Mouse (Mus musculus): ENCODE measurements around the gene Tspan1. TPM values are rescaled to one million over a fixed set of nuclear protein-coding genes. Genes with fewer than 3 reads are reported as not detected.

Gene Tspan1
- polyA plus RNA-seq, 1 experiment from 2014 or later, result 4.8 TPM

- Histone ChIP-seq H3K4me1 (ENCODE audit: insufficient read depth, low read length) (peaks cover 10% of the 10 kb centered on the region), H3K27me3 (ENCODE audit: insufficient read depth, low read length) (no peaks in the 10 kb centered on the region), H3K4me2 (replicated peaks; ENCODE audit: low read depth, low read length) (no peak overlapping the region), H3K27ac (ENCODE audit: low read length) (no peak overlapping the region), H3K36me3 (ENCODE audit: insufficient read depth, low read length) (no peaks in the 10 kb centered on the region), H3K4me3 (ENCODE audit: low read length) (no peak overlapping the region), H3K9me3 (ENCODE audit: low read length) (no peaks in the 10 kb centered on the region), H3K9ac (replicated peaks; ENCODE audit: low read length) (no peak overlapping the region)
- peak; percentile 52; the same call in 1 of the 2 replicates for ATAC-seq (ENCODE audit: low FRiP score, low TSS enrichment)
- WGBS, result 68% methylated on average over 8 of the region's 8 CpGs
These were observed 1.4 kb upstream of the Tspan1 start for GRCm38 (mm10) chr4:116168617-116169352.

DNA sequence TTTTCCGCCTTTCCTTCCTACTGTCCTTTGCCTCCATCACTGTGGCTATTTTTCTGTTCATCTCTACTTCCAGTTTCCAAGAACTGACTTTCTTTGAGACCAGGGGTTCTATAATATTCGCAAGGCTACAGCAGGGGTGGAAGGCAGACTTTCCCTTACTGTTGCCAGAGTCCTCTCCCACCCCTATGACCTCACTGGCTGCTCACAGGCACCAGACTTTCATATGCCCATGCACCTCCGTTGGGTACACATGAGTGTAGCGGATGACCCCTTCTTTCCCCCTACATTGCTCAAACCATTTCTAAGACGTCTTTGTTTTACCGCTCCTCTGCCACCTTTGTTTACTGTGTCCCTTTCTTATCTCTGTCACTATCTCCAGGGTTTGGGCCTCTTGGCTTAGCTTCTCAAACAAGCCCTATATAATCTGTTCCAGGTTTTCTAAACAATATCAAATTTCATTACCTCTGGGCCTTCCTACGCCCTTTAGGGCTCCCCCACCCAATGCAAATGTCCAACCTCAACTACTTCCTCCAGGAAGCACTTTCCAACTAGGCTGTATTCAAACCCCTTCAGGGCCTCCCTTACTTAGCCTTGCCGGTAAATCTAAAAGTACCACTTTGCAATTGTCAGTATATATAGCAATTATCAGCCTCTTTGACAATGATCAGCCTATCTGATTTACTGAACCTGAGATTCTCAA is 1.5 kb downstream of the Tspan1 start:
- no peaks in the 10 kb centered on the region for H3K9me3 ChIP-seq (ENCODE audit: low read length)
- no peak overlapping the region for H3K4me2 ChIP-seq (replicated peaks; ENCODE audit: low read depth, low read length)
- peaks cover 4% of the 10 kb centered on the region; the same call in 1 of the 2 replicates for H3K36me3 ChIP-seq (ENCODE audit: insufficient read depth, low read length)
- H3K4me3 ChIP-seq (ENCODE audit: low read length), result no peak overlapping the region
- no peak for ATAC-seq (ENCODE audit: low FRiP score, low TSS enrichment)
- no peaks in the 10 kb centered on the region for H3K27me3 ChIP-seq (ENCODE audit: insufficient read depth, low read length)
- 49% methylated on average over 8 of the region's 8 CpGs for WGBS
- peak overlapping the region; percentile 0; the same call in 1 of the 2 replicates for H3K27ac ChIP-seq (ENCODE audit: low read length)
- H3K9ac ChIP-seq (replicated peaks; ENCODE audit: low read length), result no peak overlapping the region
- H3K4me1 ChIP-seq (ENCODE audit: insufficient read depth, low read length), result peaks cover 18% of the 10 kb centered on the region

DNA sequence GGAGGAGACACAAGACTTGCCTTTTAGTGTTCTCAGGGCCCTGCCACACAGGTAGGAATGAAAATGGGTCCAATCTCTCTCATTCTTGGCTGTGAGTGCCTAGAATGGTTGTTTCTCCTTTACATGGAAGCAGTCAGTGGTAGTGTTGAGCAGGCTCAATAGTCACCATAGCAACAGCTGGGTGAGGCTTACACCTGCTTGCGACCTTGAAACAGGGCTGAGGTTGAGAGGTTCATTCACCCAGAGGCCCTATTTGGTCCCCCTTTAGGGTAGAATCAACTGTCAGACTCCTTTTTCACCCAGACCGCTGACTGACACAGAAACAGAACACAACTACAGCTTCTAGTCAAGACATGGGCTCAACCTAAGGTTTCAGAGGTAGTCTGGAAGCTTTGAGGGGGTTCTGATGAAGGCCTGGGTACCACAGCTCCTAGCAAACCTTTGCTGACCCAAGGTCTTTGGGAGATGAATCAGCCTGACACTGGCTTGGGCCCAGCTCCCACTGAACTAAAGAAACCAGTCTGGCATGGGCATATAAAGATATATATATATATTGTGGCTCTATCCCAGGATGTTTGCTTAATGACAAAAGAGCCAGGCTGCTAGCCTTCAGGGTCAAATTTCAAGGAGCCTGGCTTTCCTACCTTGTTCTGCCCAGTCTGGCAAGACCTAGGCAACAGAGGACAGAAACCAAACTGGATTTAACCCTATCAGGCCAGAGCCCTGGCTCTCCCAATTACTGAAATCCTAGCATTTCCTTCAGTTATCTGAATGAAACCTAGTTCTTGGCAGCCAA is 2.4 kb downstream of the Tspan1 start:
- Histone ChIP-seq H3K9me3 (ENCODE audit: low read length) (no peaks in the 10 kb centered on the region), H3K36me3 (ENCODE audit: insufficient read depth, low read length) (peaks cover 8% of the 10 kb centered on the region; the same call in 1 of the 2 replicates), H3K9ac (replicated peaks; ENCODE audit: low read length) (no peak overlapping the region), H3K4me2 (replicated peaks; ENCODE audit: low read depth, low read length) (no peak overlapping the region), H3K4me1 (ENCODE audit: insufficient read depth, low read length) (peaks cover 23% of the 10 kb centered on the region), H3K27ac (ENCODE audit: low read length) (peak overlapping the region; percentile 22; the same call in 1 of the 2 replicates), H3K27me3 (ENCODE audit: insufficient read depth, low read length) (no peaks in the 10 kb centered on the region), H3K4me3 (ENCODE audit: low read length) (no peak overlapping the region)
- no peak for ATAC-seq (ENCODE audit: low FRiP score, low TSS enrichment)
- WGBS, result 76% methylated on average over 2 of the region's 2 CpGs

GRCm38 (mm10) chr4:116162142-116162541 is 5.3 kb downstream of the Tspan1 start:
- ATAC-seq (ENCODE audit: low FRiP score, low TSS enrichment), result no peak
- Histone ChIP-seq H3K9ac (replicated peaks; ENCODE audit: low read length) (no peak overlapping the region), H3K36me3 (ENCODE audit: insufficient read depth, low read length) (peaks cover 33% of the 10 kb centered on the region), H3K27me3 (ENCODE audit: insufficient read depth, low read length) (no peaks in the 10 kb centered on the region), H3K9me3 (ENCODE audit: low read length) (no peaks in the 10 kb centered on the region), H3K4me3 (ENCODE audit: low read length) (no peak overlapping the region), H3K27ac (ENCODE audit: low read length) (no peak overlapping the region; the same call in 1 of the 2 replicates), H3K4me1 (ENCODE audit: insufficient read depth, low read length) (peaks cover 24% of the 10 kb centered on the region), H3K4me2 (replicated peaks; ENCODE audit: low read depth, low read length) (no peak overlapping the region)
- 46% methylated on average over 4 of the region's 4 CpGs for WGBS

GRCm38 (mm10) chr4:116160769-116161168 is 6.6 kb downstream of the Tspan1 start:
- H3K9me3 ChIP-seq (ENCODE audit: low read length), result no peaks in the 10 kb centered on the region
- no peaks in the 10 kb centered on the region for H3K27me3 ChIP-seq (ENCODE audit: insufficient read depth, low read length)
- ATAC-seq (ENCODE audit: low FRiP score, low TSS enrichment), result no peak
- H3K4me1 ChIP-seq (ENCODE audit: insufficient read depth, low read length), result peaks cover 21% of the 10 kb centered on the region
- no peak overlapping the region for H3K27ac ChIP-seq (ENCODE audit: low read length)
- WGBS, result 69% methylated on average over 3 of the region's 3 CpGs
- H3K4me2 ChIP-seq (replicated peaks; ENCODE audit: low read depth, low read length), result no peak overlapping the region
- no peak overlapping the region for H3K4me3 ChIP-seq (ENCODE audit: low read length)
- peaks cover 47% of the 10 kb centered on the region for H3K36me3 ChIP-seq (ENCODE audit: insufficient read depth, low read length)
- no peak overlapping the region for H3K9ac ChIP-seq (replicated peaks; ENCODE audit: low read length)

DNA sequence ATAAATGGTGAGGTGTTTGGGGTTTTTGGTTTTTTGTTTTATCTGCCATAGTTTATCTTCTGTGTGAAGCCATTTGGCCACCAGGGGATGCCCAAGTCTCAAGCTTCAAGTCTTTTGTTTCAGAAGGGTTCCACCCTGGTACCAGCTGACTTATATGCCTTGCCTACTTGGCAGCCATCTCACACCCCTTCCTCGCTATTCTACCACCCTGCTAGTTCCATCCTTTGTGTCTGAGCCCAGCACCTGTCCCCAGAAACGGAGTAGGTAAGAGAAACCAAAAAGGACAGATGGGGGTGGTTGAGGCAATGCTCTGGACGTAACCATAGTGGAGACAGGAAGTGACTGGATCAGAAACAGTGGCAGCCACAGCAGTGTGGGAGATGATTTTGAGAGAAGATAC is 7.5 kb downstream of the Tspan1 start:
- Histone ChIP-seq H3K9ac (replicated peaks; ENCODE audit: low read length) (no peak overlapping the region), H3K27ac (ENCODE audit: low read length) (no peak overlapping the region), H3K4me3 (ENCODE audit: low read length) (no peak overlapping the region), H3K4me1 (ENCODE audit: insufficient read depth, low read length) (peaks cover 17% of the 10 kb centered on the region), H3K4me2 (replicated peaks; ENCODE audit: low read depth, low read length) (no peak overlapping the region), H3K36me3 (ENCODE audit: insufficient read depth, low read length) (peaks cover 55% of the 10 kb centered on the region), H3K27me3 (ENCODE audit: insufficient read depth, low read length) (no peaks in the 10 kb centered on the region), H3K9me3 (ENCODE audit: low read length) (no peaks in the 10 kb centered on the region)
- 80% methylated on average over 3 of the region's 3 CpGs for WGBS
- no peak for ATAC-seq (ENCODE audit: low FRiP score, low TSS enrichment)

DNA sequence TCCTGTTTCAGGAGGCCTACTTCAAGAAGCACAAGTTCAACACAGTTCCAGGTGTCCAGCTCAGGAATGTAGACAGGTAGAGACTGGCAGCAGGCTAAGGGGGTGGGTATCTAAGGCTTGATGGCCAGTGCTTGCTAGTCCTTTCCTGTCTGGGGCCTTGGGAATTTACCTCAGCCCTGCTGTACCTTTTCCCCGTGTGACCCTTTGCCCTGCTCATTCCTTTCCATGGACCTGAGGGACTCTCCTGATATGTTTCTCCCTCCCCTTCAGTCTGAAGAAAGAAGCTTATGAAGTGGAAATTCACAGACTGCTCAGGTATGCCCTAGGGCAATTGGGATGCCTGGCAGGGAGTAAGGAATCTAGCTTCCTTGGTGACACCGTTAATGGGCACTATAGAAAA is 9.5 kb downstream of the Tspan1 start:
- Histone ChIP-seq H3K27ac (ENCODE audit: low read length) (peak overlapping the region; percentile 31; the same call in 1 of the 2 replicates), H3K4me1 (ENCODE audit: insufficient read depth, low read length) (peaks cover 14% of the 10 kb centered on the region), H3K4me3 (ENCODE audit: low read length) (no peak overlapping the region), H3K9me3 (ENCODE audit: low read length) (no peaks in the 10 kb centered on the region), H3K36me3 (ENCODE audit: insufficient read depth, low read length) (peaks cover 76% of the 10 kb centered on the region), H3K27me3 (ENCODE audit: insufficient read depth, low read length) (no peaks in the 10 kb centered on the region), H3K4me2 (replicated peaks; ENCODE audit: low read depth, low read length) (no peak overlapping the region), H3K9ac (replicated peaks; ENCODE audit: low read length) (no peak overlapping the region)
- 87% methylated on average over 2 of the region's 2 CpGs for WGBS
- no peak for ATAC-seq (ENCODE audit: low FRiP score, low TSS enrichment)

DNA sequence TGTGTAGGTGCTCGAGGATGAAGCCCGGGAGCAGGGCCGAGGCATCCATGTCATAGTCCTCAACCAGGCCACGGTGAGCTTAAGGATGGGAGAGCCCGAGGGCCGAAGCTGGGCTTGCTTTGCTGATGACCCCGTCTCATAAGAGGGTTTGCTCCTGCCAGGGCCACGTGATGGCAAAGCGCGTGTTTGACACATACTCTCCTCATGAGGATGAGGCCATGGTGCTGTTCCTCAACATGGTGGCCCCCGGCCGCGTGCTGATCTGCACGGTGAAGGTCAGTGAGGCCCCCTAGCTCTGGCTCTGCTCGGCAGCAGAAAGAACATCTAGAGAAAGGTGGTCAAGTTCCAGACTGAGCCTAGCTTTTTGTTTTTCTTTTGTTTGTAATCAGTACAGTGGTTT is 14.7 kb downstream of the Tspan1 start:
- no peak for ATAC-seq (ENCODE audit: low FRiP score, low TSS enrichment)
- no peak overlapping the region for H3K4me2 ChIP-seq (replicated peaks; ENCODE audit: low read depth, low read length)
- WGBS, result 94% methylated on average over 15 of the region's 15 CpGs
- peaks cover 12% of the 10 kb centered on the region for H3K4me1 ChIP-seq (ENCODE audit: insufficient read depth, low read length)
- H3K4me3 ChIP-seq (ENCODE audit: low read length), result no peak overlapping the region
- no peaks in the 10 kb centered on the region for H3K9me3 ChIP-seq (ENCODE audit: low read length)
- H3K27ac ChIP-seq (ENCODE audit: low read length), result no peak overlapping the region
- no peaks in the 10 kb centered on the region for H3K27me3 ChIP-seq (ENCODE audit: insufficient read depth, low read length)
- H3K36me3 ChIP-seq (ENCODE audit: insufficient read depth, low read length), result peaks cover 59% of the 10 kb centered on the region
- H3K9ac ChIP-seq (replicated peaks; ENCODE audit: low read length), result no peak overlapping the region

GRCm38 (mm10) chr4:116151238-116151637 is 16.2 kb downstream of the Tspan1 start, which contains the start of gene Lurap1:
Gene Lurap1, minus strand, starts transcription at chr4:116151338.
- ATAC-seq (ENCODE audit: low FRiP score, low TSS enrichment), result no peak
- H3K4me2 ChIP-seq (replicated peaks; ENCODE audit: low read depth, low read length), result peak within 1 kb of the TSS; percentile 65
- WGBS, result 68% methylated on average over 6 of the region's 6 CpGs
- H3K4me3 ChIP-seq (ENCODE audit: low read length), result peak within 1 kb of the TSS; percentile 90
- peaks cover 12% of the 10 kb centered on the region for H3K4me1 ChIP-seq (ENCODE audit: insufficient read depth, low read length)
- peak within 1 kb of the TSS; percentile 92 for H3K27ac ChIP-seq (ENCODE audit: low read length)
- no peaks in the 10 kb centered on the region for H3K9me3 ChIP-seq (ENCODE audit: low read length)
- H3K27me3 ChIP-seq (ENCODE audit: insufficient read depth, low read length), result no peaks in the 10 kb centered on the region
- H3K36me3 ChIP-seq (ENCODE audit: insufficient read depth, low read length), result peaks cover 45% of the 10 kb centered on the region
- H3K9ac ChIP-seq (replicated peaks; ENCODE audit: low read length), result peak within 1 kb of the TSS; percentile 97
